Mouse (Mus musculus) lung, embryonic 15.5 days (tissue): Measurements from ENCODE around the gene Snx1. TPM values are rescaled to one million over a fixed set of nuclear protein-coding genes. Genes with fewer than 3 reads are reported as not detected.

ENCODE experiments used
- ATAC-seq: fragments of 200-750 bp; cut with Nextera tagmentation; 2 replicates; pipeline ENCODE4 v1.8.0; 2017; ENCODE audit warnings: moderate number of reproducible peaks, borderline replicate concordance; ENCODE audit not compliant: low FRiP score, low TSS enrichment; ENCODE audit errors: extremely low read depth
- H3K27ac ChIP-seq: fragments of 300-500 bp; sonication (generic); 2 replicates; pipeline ENCODE4 v1.5.1; 2015; ENCODE audit warnings: moderate library complexity, mild to moderate bottlenecking, inconsistent platforms
- H3K27me3 ChIP-seq: fragments of 300-500 bp; sonication (generic); 2 replicates; pipeline ENCODE4 v1.6.1; 2015; ENCODE audit warnings: inconsistent platforms
- H3K36me3 ChIP-seq: fragments of 300-500 bp; sonication (generic); 2 replicates; pipeline ENCODE4 v1.6.1; 2015; ENCODE audit warnings: inconsistent platforms
- H3K4me1 ChIP-seq: fragments of 300-500 bp; sonication (generic); 2 replicates; pipeline ENCODE4 v1.6.1; 2015; ENCODE audit warnings: inconsistent platforms
- H3K4me2 ChIP-seq: fragments of 300-500 bp; sonication (generic); 2 replicates; pipeline ENCODE4 v1.6.1; 2015; ENCODE audit warnings: inconsistent platforms, mild to moderate bottlenecking, moderate library complexity
- H3K4me3 ChIP-seq: fragments of 300-500 bp; sonication (generic); 2 replicates; pipeline ENCODE4 v1.5.1; 2015; ENCODE audit warnings: mild to moderate bottlenecking, inconsistent platforms
- H3K9ac ChIP-seq: fragments of 300-500 bp; sonication (generic); 2 replicates; pipeline ENCODE4 v1.6.1; 2015; ENCODE audit warnings: inconsistent platforms
- H3K9me3 ChIP-seq: fragments of 300-500 bp; sonication (generic); 2 replicates; pipeline ENCODE4 v1.6.1; 2016; ENCODE audit warnings: inconsistent platforms
- WGBS: fragments of 180-500 bp; shearing (Covaris S2); methylation state at CpG from one replicate; pipeline ENCODE4 v1.1.7; 2015; 5-methylcytosine and 5-hydroxymethylcytosine counted together
- polyA plus RNA-seq: library from polyadenylated mRNA; unstranded; fragments of >200 nt; fragmentation: Nextera tagmentation; extraction: Ambion mirVana; gene quantifications from 2 replicates; pipeline ENCODE4 v1.2.1, GENCODE M21; 2015

Snx1 gene
- polyA plus RNA-seq, 1 experiment from 2014 or later, result 126 TPM

- H3K27me3 ChIP-seq, result peaks cover 39% of the 10 kb centered on the region
- no peak for ATAC-seq
Measured at GRCm38 (mm10) chr9:66155534-66155933, 29.1 kb upstream of the Snx1 start.

GRCm38 (mm10) chr9:66154013-66154412 is 27.6 kb upstream of the Snx1 start:
- Histone ChIP-seq H3K27ac (no peak overlapping the region), H3K9ac (no peak overlapping the region), H3K9me3 (no peaks in the 10 kb centered on the region), H3K36me3 (no peaks in the 10 kb centered on the region), H3K4me3 (no peak overlapping the region), H3K4me2 (no peak overlapping the region), H3K27me3 (peaks cover 27% of the 10 kb centered on the region), H3K4me1 (peaks cover 9% of the 10 kb centered on the region; the same call in 1 of the 2 replicates)
- 85% methylated on average over 9 of the region's 9 CpGs for WGBS
- no peak for ATAC-seq

More at GRCm38 (mm10) chr9:66155534-66155933, 29.1 kb upstream of the Snx1 start:
- H3K9me3 ChIP-seq, result no peaks in the 10 kb centered on the region
- no peaks in the 10 kb centered on the region for H3K36me3 ChIP-seq
- peaks cover 9% of the 10 kb centered on the region; the same call in 1 of the 2 replicates for H3K4me1 ChIP-seq
- WGBS, result 56% methylated on average over 1 of the region's 1 CpGs
- no peak overlapping the region for H3K4me3 ChIP-seq
- no peak overlapping the region for H3K27ac ChIP-seq
- H3K9ac ChIP-seq, result no peak overlapping the region
- no peak overlapping the region for H3K4me2 ChIP-seq

- peaks cover 9% of the 10 kb centered on the region; the same call in 1 of the 2 replicates for H3K4me1 ChIP-seq
- H3K27me3 ChIP-seq, result peaks cover 23% of the 10 kb centered on the region
- WGBS, result 87% methylated on average over 6 of the region's 6 CpGs
- no peak overlapping the region for H3K4me2 ChIP-seq
- ATAC-seq, result no peak
- no peak overlapping the region for H3K4me3 ChIP-seq
- H3K36me3 ChIP-seq, result no peaks in the 10 kb centered on the region
- H3K9ac ChIP-seq, result no peak overlapping the region
- H3K27ac ChIP-seq, result no peak overlapping the region
- no peaks in the 10 kb centered on the region for H3K9me3 ChIP-seq
Measured at GRCm38 (mm10) chr9:66153594-66153993, 27.2 kb upstream of the Snx1 start.

- H3K4me1 ChIP-seq, result no peaks in the 10 kb centered on the region
- peaks cover 11% of the 10 kb centered on the region for H3K27me3 ChIP-seq
- H3K9me3 ChIP-seq, result no peaks in the 10 kb centered on the region
- H3K9ac ChIP-seq, result no peak overlapping the region
- no peaks in the 10 kb centered on the region for H3K36me3 ChIP-seq
- no peak overlapping the region for H3K27ac ChIP-seq
- 52% methylated on average over 9 of the region's 9 CpGs for WGBS
- ATAC-seq, result no peak
- H3K4me2 ChIP-seq, result no peak overlapping the region
- no peak overlapping the region for H3K4me3 ChIP-seq
Measured at GRCm38 (mm10) chr9:66152011-66152410, 25.6 kb upstream of the Snx1 start.

- Histone ChIP-seq H3K27me3 (no peaks in the 10 kb centered on the region), H3K27ac (no peak overlapping the region), H3K4me2 (no peak overlapping the region), H3K9me3 (no peaks in the 10 kb centered on the region), H3K4me3 (no peak overlapping the region), H3K36me3 (no peaks in the 10 kb centered on the region), H3K4me1 (no peaks in the 10 kb centered on the region), H3K9ac (no peak overlapping the region)
- ATAC-seq, result no peak
Measured at GRCm38 (mm10) chr9:66146141-66146540, 19.8 kb upstream of the Snx1 start.

- Histone ChIP-seq H3K4me1 (no peaks in the 10 kb centered on the region), H3K9me3 (no peaks in the 10 kb centered on the region), H3K27ac (no peak overlapping the region), H3K4me3 (no peak overlapping the region), H3K4me2 (no peak overlapping the region), H3K9ac (no peak overlapping the region), H3K27me3 (no peaks in the 10 kb centered on the region), H3K36me3 (peaks cover 16% of the 10 kb centered on the region)
- ATAC-seq, result no peak
- WGBS, result 5% methylated on average over 6 of the region's 6 CpGs
Measured at GRCm38 (mm10) chr9:66144248-66144647, 17.9 kb upstream of the Snx1 start.

- Histone ChIP-seq H3K9me3 (no peaks in the 10 kb centered on the region), H3K27me3 (no peaks in the 10 kb centered on the region), H3K27ac (no peak overlapping the region), H3K4me2 (no peak overlapping the region), H3K9ac (no peak overlapping the region), H3K4me3 (no peak overlapping the region), H3K4me1 (no peaks in the 10 kb centered on the region), H3K36me3 (peaks cover 33% of the 10 kb centered on the region)
- 72% methylated on average over 1 of the region's 1 CpGs for WGBS
- no peak for ATAC-seq
Measured at GRCm38 (mm10) chr9:66142265-66142664, 15.9 kb upstream of the Snx1 start.

GRCm38 (mm10) chr9:66138193-66138592 is 11.8 kb upstream of the Snx1 start:
- no peaks in the 10 kb centered on the region for H3K27me3 ChIP-seq
- H3K36me3 ChIP-seq, result peaks cover 62% of the 10 kb centered on the region
- no peak overlapping the region for H3K4me3 ChIP-seq
- ATAC-seq, result no peak
- no peak overlapping the region for H3K4me2 ChIP-seq
- H3K27ac ChIP-seq, result no peak overlapping the region
- WGBS, result 91% methylated on average over 7 of the region's 7 CpGs
- H3K9ac ChIP-seq, result no peak overlapping the region
- H3K9me3 ChIP-seq, result no peaks in the 10 kb centered on the region
- no peaks in the 10 kb centered on the region for H3K4me1 ChIP-seq

GRCm38 (mm10) chr9:66135967-66136366 is 9.6 kb upstream of the Snx1 start:
- Histone ChIP-seq H3K4me3 (no peak overlapping the region), H3K36me3 (peaks cover 68% of the 10 kb centered on the region)
- WGBS, result 46% methylated on average over 4 of the region's 4 CpGs

GRCm38 (mm10) chr9:66131466-66131865 is 5.1 kb upstream of the Snx1 start:
- 92% methylated on average over 2 of the region's 2 CpGs for WGBS
- peaks cover 33% of the 10 kb centered on the region for H3K36me3 ChIP-seq
- no peak for ATAC-seq
- no peak overlapping the region for H3K4me2 ChIP-seq
- H3K27me3 ChIP-seq, result no peaks in the 10 kb centered on the region
- no peaks in the 10 kb centered on the region for H3K9me3 ChIP-seq
- H3K4me1 ChIP-seq, result peaks cover 10% of the 10 kb centered on the region; the same call in 1 of the 2 replicates
- H3K27ac ChIP-seq, result no peak overlapping the region
- no peak overlapping the region for H3K9ac ChIP-seq
- no peak overlapping the region for H3K4me3 ChIP-seq

More at GRCm38 (mm10) chr9:66135967-66136366, 9.6 kb upstream of the Snx1 start:
- H3K4me1 ChIP-seq, result no peaks in the 10 kb centered on the region
- no peak overlapping the region for H3K4me2 ChIP-seq
- H3K27me3 ChIP-seq, result no peaks in the 10 kb centered on the region
- no peak for ATAC-seq
- no peaks in the 10 kb centered on the region for H3K9me3 ChIP-seq
- no peak overlapping the region for H3K27ac ChIP-seq
- no peak overlapping the region for H3K9ac ChIP-seq

GRCm38 (mm10) chr9:66127884-66128283 is 1.5 kb upstream of the Snx1 start:
- no peak overlapping the region for H3K27ac ChIP-seq
- no peaks in the 10 kb centered on the region for H3K9me3 ChIP-seq
- peaks cover 31% of the 10 kb centered on the region for H3K4me1 ChIP-seq
- no peaks in the 10 kb centered on the region for H3K27me3 ChIP-seq
- WGBS, result 82% methylated on average over 4 of the region's 4 CpGs
- H3K4me3 ChIP-seq, result peak overlapping the region; percentile 62; the same call in 1 of the 2 replicates
- peak overlapping the region; percentile 69 for H3K4me2 ChIP-seq
- no peak for ATAC-seq
- no peak overlapping the region for H3K9ac ChIP-seq
- peaks cover 9% of the 10 kb centered on the region; the same call in 1 of the 2 replicates for H3K36me3 ChIP-seq

GRCm38 (mm10) chr9:66127193-66127546 is 783 bp upstream of the Snx1 start:
- Histone ChIP-seq H3K4me2 (peak overlapping the region; percentile 69), H3K36me3 (peaks cover 6% of the 10 kb centered on the region; the same call in 1 of the 2 replicates), H3K9ac (peak overlapping the region; percentile 65), H3K4me1 (peaks cover 31% of the 10 kb centered on the region), H3K27ac (peak overlapping the region; percentile 88), H3K9me3 (no peaks in the 10 kb centered on the region), H3K4me3 (peak overlapping the region; percentile 62), H3K27me3 (no peaks in the 10 kb centered on the region)
- no peak for ATAC-seq
- WGBS, result 30% methylated on average over 6 of the region's 6 CpGs
